Mouse (Mus musculus): ENCODE measurements around the gene Chd6. TPM values are rescaled to one million over a fixed set of nuclear protein-coding genes. Genes with fewer than 3 reads are reported as not detected.

Chd6 gene
- polyA plus RNA-seq, 1 experiment from 2014 or later: 14.7 TPM

GRCm38 (mm10) chr2:160932325-160932724 lies 176.6 kb downstream of the Chd6 start:
- no peaks in the 10 kb centered on the region for H3K4me1 ChIP-seq (ENCODE audit: control insufficient read depth, insufficient read depth, low read length)
- no peak overlapping the region for H3K9ac ChIP-seq (ENCODE audit: low read depth, low read length)
- H3K36me3 ChIP-seq (ENCODE audit: control insufficient read depth, insufficient read depth, low read length): no peaks in the 10 kb centered on the region
- no peak overlapping the region for H3K4me2 ChIP-seq (ENCODE audit: low read depth, low read length)
- no peak overlapping the region for H3K4me3 ChIP-seq (ENCODE audit: low read length)
- no peaks in the 10 kb centered on the region for H3K9me3 ChIP-seq (ENCODE audit: control insufficient read depth, low read length)
- WGBS: 54% methylated on average over 8 of the region's 8 CpGs
- no peak overlapping the region for H3K27ac ChIP-seq (ENCODE audit: low read length)
- H3K27me3 ChIP-seq (replicated peaks; ENCODE audit: control insufficient read depth, insufficient read depth, low read length): no peaks in the 10 kb centered on the region
- no peak for ATAC-seq

DNA sequence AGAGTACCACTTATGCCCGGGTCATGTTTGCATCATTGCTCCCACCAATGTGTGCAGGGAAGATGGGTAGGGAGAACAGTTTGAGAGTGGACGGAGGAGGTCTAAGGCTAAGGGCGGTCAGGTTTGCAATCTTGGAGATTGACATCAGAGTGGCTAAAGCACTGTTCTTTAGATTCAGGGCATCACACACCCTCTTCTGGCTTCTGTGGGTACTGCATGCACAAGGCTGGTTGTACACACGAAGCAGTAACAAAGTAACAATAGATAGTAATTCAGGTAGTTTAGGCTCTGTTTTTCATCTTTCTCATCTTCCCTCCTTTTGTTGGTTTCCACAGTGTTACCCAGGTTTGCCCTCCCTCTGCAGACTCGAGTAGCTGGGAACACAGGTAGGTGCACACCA lies 177.5 kb downstream of the Chd6 start:
- Histone ChIP-seq H3K4me3 (ENCODE audit: low read length) (no peak overlapping the region), H3K4me1 (ENCODE audit: control insufficient read depth, insufficient read depth, low read length) (no peaks in the 10 kb centered on the region), H3K4me2 (ENCODE audit: low read depth, low read length) (no peak overlapping the region), H3K9ac (ENCODE audit: low read depth, low read length) (no peak overlapping the region), H3K27me3 (replicated peaks; ENCODE audit: control insufficient read depth, insufficient read depth, low read length) (no peaks in the 10 kb centered on the region), H3K9me3 (ENCODE audit: control insufficient read depth, low read length) (no peaks in the 10 kb centered on the region), H3K27ac (ENCODE audit: low read length) (no peak overlapping the region), H3K36me3 (ENCODE audit: control insufficient read depth, insufficient read depth, low read length) (no peaks in the 10 kb centered on the region)
- 94% methylated on average over 5 of the region's 5 CpGs for WGBS
- no peak for ATAC-seq

DNA sequence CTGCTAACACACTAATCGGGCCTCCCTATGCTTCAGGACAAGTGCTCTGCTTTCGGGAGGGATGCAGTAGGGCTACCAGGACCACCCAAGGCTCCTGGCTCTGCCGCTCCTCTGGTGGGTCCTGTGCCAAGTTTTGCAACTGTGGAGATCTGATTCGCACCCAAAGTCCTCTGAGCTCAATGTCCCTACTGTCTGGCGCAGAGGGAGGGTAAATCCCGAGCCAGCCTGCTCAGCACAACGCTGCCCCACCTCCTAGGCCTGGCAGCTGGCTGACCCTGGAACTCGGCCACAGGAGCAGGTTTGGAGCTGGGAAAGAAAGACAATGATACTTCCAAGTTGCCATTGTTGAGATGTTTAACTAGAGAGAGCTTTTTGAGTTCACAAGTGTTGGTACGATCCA lies 183.7 kb downstream of the Chd6 start:
- ATAC-seq: no peak
- Histone ChIP-seq H3K36me3 (ENCODE audit: control insufficient read depth, insufficient read depth, low read length) (no peaks in the 10 kb centered on the region), H3K27ac (ENCODE audit: low read length) (no peak overlapping the region), H3K4me1 (ENCODE audit: control insufficient read depth, insufficient read depth, low read length) (no peaks in the 10 kb centered on the region), H3K27me3 (replicated peaks; ENCODE audit: control insufficient read depth, insufficient read depth, low read length) (no peaks in the 10 kb centered on the region), H3K4me3 (ENCODE audit: low read length) (no peak overlapping the region), H3K9me3 (ENCODE audit: control insufficient read depth, low read length) (no peaks in the 10 kb centered on the region), H3K4me2 (ENCODE audit: low read depth, low read length) (no peak overlapping the region), H3K9ac (ENCODE audit: low read depth, low read length) (no peak overlapping the region)
- 68% methylated on average over 9 of the region's 9 CpGs for WGBS

DNA sequence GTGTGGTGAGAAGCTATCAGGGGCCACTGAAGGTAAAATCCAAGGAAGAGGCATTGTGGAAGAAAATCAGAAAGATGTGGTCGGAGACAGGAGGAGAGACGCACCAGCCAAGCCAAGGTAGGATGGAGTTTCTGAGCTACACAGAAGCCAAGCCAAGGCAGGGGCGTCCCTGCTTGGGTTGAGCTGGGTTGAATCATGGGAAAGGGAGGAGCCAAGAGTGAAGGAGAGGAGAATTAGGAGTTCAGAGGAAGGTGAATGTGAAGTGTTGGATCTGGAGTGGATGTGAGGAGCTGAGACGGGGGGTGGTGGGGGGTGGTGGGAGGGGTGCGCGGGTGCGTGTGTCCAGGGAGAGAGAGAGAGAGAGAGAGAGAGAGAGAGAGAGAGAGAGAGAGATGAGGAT lies 187.6 kb downstream of the Chd6 start:
- no peak overlapping the region for H3K9ac ChIP-seq (ENCODE audit: low read depth, low read length)
- no peak overlapping the region for H3K4me3 ChIP-seq (ENCODE audit: low read length)
- no peaks in the 10 kb centered on the region for H3K4me1 ChIP-seq (ENCODE audit: control insufficient read depth, insufficient read depth, low read length)
- no peak for ATAC-seq
- WGBS: 56% methylated on average over 7 of the region's 7 CpGs
- no peaks in the 10 kb centered on the region for H3K36me3 ChIP-seq (ENCODE audit: control insufficient read depth, insufficient read depth, low read length)
- H3K27me3 ChIP-seq (replicated peaks; ENCODE audit: control insufficient read depth, insufficient read depth, low read length): no peaks in the 10 kb centered on the region
- no peaks in the 10 kb centered on the region for H3K9me3 ChIP-seq (ENCODE audit: control insufficient read depth, low read length)
- no peak overlapping the region for H3K4me2 ChIP-seq (ENCODE audit: low read depth, low read length)
- no peak overlapping the region for H3K27ac ChIP-seq (ENCODE audit: low read length)

- 79% methylated on average over 2 of the region's 2 CpGs for whole genome bisulfite sequencing
- Histone ChIP-seq H3K4me1 (ENCODE audit: control insufficient read depth, insufficient read depth, low read length) (peaks cover 3% of the 10 kb centered on the region; the same call in 1 of the 2 replicates), H3K4me2 (ENCODE audit: low read depth, low read length) (no peak overlapping the region), H3K36me3 (ENCODE audit: control insufficient read depth, insufficient read depth, low read length) (no peaks in the 10 kb centered on the region), H3K27ac (ENCODE audit: low read length) (no peak overlapping the region), H3K9me3 (ENCODE audit: control insufficient read depth, low read length) (no peaks in the 10 kb centered on the region), H3K27me3 (replicated peaks; ENCODE audit: control insufficient read depth, insufficient read depth, low read length) (no peaks in the 10 kb centered on the region), H3K4me3 (ENCODE audit: low read length) (no peak overlapping the region), H3K9ac (ENCODE audit: low read depth, low read length) (no peak overlapping the region)
- no peak for ATAC-seq
These were observed 190.0 kb downstream of the Chd6 start for GRCm38 (mm10) chr2:160918930-160919215.

- Histone ChIP-seq H3K27me3 (replicated peaks; ENCODE audit: control insufficient read depth, insufficient read depth, low read length) (no peaks in the 10 kb centered on the region), H3K4me1 (ENCODE audit: control insufficient read depth, insufficient read depth, low read length) (peaks cover 3% of the 10 kb centered on the region; the same call in 1 of the 2 replicates), H3K36me3 (ENCODE audit: control insufficient read depth, insufficient read depth, low read length) (no peaks in the 10 kb centered on the region), H3K4me3 (ENCODE audit: low read length) (no peak overlapping the region), H3K9ac (ENCODE audit: low read depth, low read length) (no peak overlapping the region), H3K27ac (ENCODE audit: low read length) (no peak overlapping the region), H3K9me3 (ENCODE audit: control insufficient read depth, low read length) (no peaks in the 10 kb centered on the region), H3K4me2 (ENCODE audit: low read depth, low read length) (no peak overlapping the region)
- no peak for ATAC-seq
- 65% methylated on average over 8 of the region's 8 CpGs for WGBS
These were observed 190.5 kb downstream of the Chd6 start for GRCm38 (mm10) chr2:160918154-160918929.

DNA sequence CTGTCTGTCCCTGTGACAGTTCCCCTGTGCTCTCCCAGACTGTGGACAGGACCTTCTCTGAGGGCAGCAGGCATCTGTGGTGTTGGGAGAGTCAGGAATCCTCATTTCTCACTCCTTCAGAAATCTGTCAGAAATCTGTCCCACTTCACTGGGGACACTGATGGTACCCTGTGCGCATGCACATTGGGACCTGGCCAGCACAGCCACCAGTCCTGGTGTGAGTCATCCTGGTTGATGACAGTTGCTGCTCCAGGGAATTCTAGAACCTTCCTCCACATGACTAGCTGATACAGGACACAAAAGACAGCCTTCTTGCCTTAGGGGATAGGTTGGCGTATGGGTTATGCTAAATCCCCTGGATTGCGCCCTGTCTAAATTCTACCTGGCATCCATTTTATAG lies 191.6 kb downstream of the Chd6 start:
- ATAC-seq: no peak
- WGBS: 97% methylated on average over 3 of the region's 3 CpGs

GRCm38 (mm10) chr2:160916714-160917113 lies 192.2 kb downstream of the Chd6 start:
- Histone ChIP-seq H3K9me3 (ENCODE audit: control insufficient read depth, low read length) (no peaks in the 10 kb centered on the region), H3K4me2 (ENCODE audit: low read depth, low read length) (no peak overlapping the region), H3K36me3 (ENCODE audit: control insufficient read depth, insufficient read depth, low read length) (no peaks in the 10 kb centered on the region), H3K27me3 (replicated peaks; ENCODE audit: control insufficient read depth, insufficient read depth, low read length) (peaks cover 15% of the 10 kb centered on the region), H3K4me3 (ENCODE audit: low read length) (no peak overlapping the region), H3K27ac (ENCODE audit: low read length) (no peak overlapping the region), H3K9ac (ENCODE audit: low read depth, low read length) (no peak overlapping the region), H3K4me1 (ENCODE audit: control insufficient read depth, insufficient read depth, low read length) (peaks cover 11% of the 10 kb centered on the region; the same call in 1 of the 2 replicates)
- no peak for ATAC-seq
- WGBS: 80% methylated on average over 8 of the region's 8 CpGs

More for the DNA sequence above, 191.6 kb downstream of the Chd6 start:
- no peaks in the 10 kb centered on the region for H3K36me3 ChIP-seq (ENCODE audit: control insufficient read depth, insufficient read depth, low read length)
- H3K4me3 ChIP-seq (ENCODE audit: low read length): no peak overlapping the region
- H3K9me3 ChIP-seq (ENCODE audit: control insufficient read depth, low read length): no peaks in the 10 kb centered on the region
- peaks cover 9% of the 10 kb centered on the region for H3K27me3 ChIP-seq (replicated peaks; ENCODE audit: control insufficient read depth, insufficient read depth, low read length)
- H3K4me1 ChIP-seq (ENCODE audit: control insufficient read depth, insufficient read depth, low read length): peaks cover 5% of the 10 kb centered on the region; the same call in 1 of the 2 replicates
- H3K4me2 ChIP-seq (ENCODE audit: low read depth, low read length): no peak overlapping the region
- no peak overlapping the region for H3K9ac ChIP-seq (ENCODE audit: low read depth, low read length)
- no peak overlapping the region for H3K27ac ChIP-seq (ENCODE audit: low read length)

- Histone ChIP-seq H3K4me2 (ENCODE audit: low read depth, low read length) (no peak overlapping the region), H3K36me3 (ENCODE audit: control insufficient read depth, insufficient read depth, low read length) (no peaks in the 10 kb centered on the region), H3K4me1 (ENCODE audit: control insufficient read depth, insufficient read depth, low read length) (peaks cover 12% of the 10 kb centered on the region; the same call in 1 of the 2 replicates), H3K4me3 (ENCODE audit: low read length) (no peak overlapping the region), H3K9me3 (ENCODE audit: control insufficient read depth, low read length) (no peaks in the 10 kb centered on the region), H3K27me3 (replicated peaks; ENCODE audit: control insufficient read depth, insufficient read depth, low read length) (peaks cover 20% of the 10 kb centered on the region), H3K9ac (ENCODE audit: low read depth, low read length) (no peak overlapping the region), H3K27ac (ENCODE audit: low read length) (peak overlapping the region; percentile 58)
- WGBS: 54% methylated on average over 13 of the region's 13 CpGs
- ATAC-seq: no peak
These were observed 192.9 kb downstream of the Chd6 start for GRCm38 (mm10) chr2:160915821-160916610.
